Mouse (Mus musculus): ENCODE results near the gene Ankib1. TPM values are rescaled to one million over a fixed set of nuclear protein-coding genes. Genes with fewer than 3 reads are reported as not detected.

The Ankib1 gene
- polyA plus RNA-seq, 1 experiment from 2014 or later, result 3.4 TPM

- peaks cover 20% of the 10 kb centered on the region for H3K4me1 ChIP-seq (replicated peaks)
- no peaks in the 10 kb centered on the region for H3K27me3 ChIP-seq
- H3K27ac ChIP-seq (replicated peaks), result peak overlapping the region; percentile 14; the same call in 1 of the 2 replicates
- peaks cover 30% of the 10 kb centered on the region for H3K36me3 ChIP-seq (replicated peaks)
- H3K9me3 ChIP-seq (replicated peaks), result no peaks in the 10 kb centered on the region
- no peak for ATAC-seq (ENCODE audit: insufficient read depth)
- peak overlapping the region; percentile 99 for H3K4me3 ChIP-seq (replicated peaks)
- WGBS (ENCODE audit: insufficient replicate concordance), result 21% methylated on average over 6 of the region's 6 CpGs
- peak overlapping the region; percentile 85 for H3K4me2 ChIP-seq
- H3K9ac ChIP-seq, result peak overlapping the region; percentile 88
Observed at GRCm38 (mm10) chr5:3646539-3646938, 156.2 kb downstream of the Ankib1 start.

GRCm38 (mm10) chr5:3645326-3645725, 157.4 kb downstream of the Ankib1 start:
- Histone ChIP-seq H3K27me3 (no peaks in the 10 kb centered on the region), H3K36me3 (replicated peaks) (peaks cover 39% of the 10 kb centered on the region), H3K9me3 (replicated peaks) (no peaks in the 10 kb centered on the region), H3K4me2 (peak overlapping the region; percentile 16; the same call in 1 of the 2 replicates), H3K4me1 (replicated peaks) (peaks cover 20% of the 10 kb centered on the region), H3K4me3 (replicated peaks) (no peak overlapping the region), H3K9ac (no peak overlapping the region), H3K27ac (replicated peaks) (no peak overlapping the region)
- 79% methylated on average over 6 of the region's 6 CpGs for WGBS (ENCODE audit: insufficient replicate concordance)
- no peak for ATAC-seq (ENCODE audit: insufficient read depth)

- Histone ChIP-seq H3K27ac (replicated peaks) (no peak overlapping the region), H3K9ac (no peak overlapping the region), H3K9me3 (replicated peaks) (no peaks in the 10 kb centered on the region), H3K36me3 (replicated peaks) (peaks cover 44% of the 10 kb centered on the region), H3K4me2 (no peak overlapping the region), H3K27me3 (no peaks in the 10 kb centered on the region), H3K4me1 (replicated peaks) (peaks cover 20% of the 10 kb centered on the region), H3K4me3 (replicated peaks) (no peak overlapping the region)
- no peak for ATAC-seq (ENCODE audit: insufficient read depth)
- 84% methylated on average over 6 of the region's 6 CpGs for WGBS (ENCODE audit: insufficient replicate concordance)
Observed at GRCm38 (mm10) chr5:3644621-3645020, 158.1 kb downstream of the Ankib1 start.

Small RNA genes lying within 50 kb of the gene (microRNA-seq; reads per million reads assigned to microRNA genes)
- not detected for gene Gm22926
- not detected for gene Gm26238

Other genes with a start within 250 kb of the Ankib1 start
- gene 1700109H08Rik, start 231.4 kb downstream of the Ankib1 start, polyA plus RNA-seq (2015; fragmentation: Nextera tagmentation; extraction: Ambion mirVana), result 1.3 and 1.4 TPM in 2 replicates
- gene Pex1, start 206.9 kb downstream of the Ankib1 start, polyA plus RNA-seq (2015; fragmentation: Nextera tagmentation; extraction: Ambion mirVana), result 4.8 and 5.4 TPM in 2 replicates
- gene Rbm48, start 206.3 kb downstream of the Ankib1 start, polyA plus RNA-seq (2015; fragmentation: Nextera tagmentation; extraction: Ambion mirVana), result 4.9 and 5.6 TPM in 2 replicates
- gene Tmbim7, start 151.7 kb downstream of the Ankib1 start, polyA plus RNA-seq (2015; fragmentation: Nextera tagmentation; extraction: Ambion mirVana), result not detected in 2 replicates
- gene Gatad1, start 145.7 kb downstream of the Ankib1 start, polyA plus RNA-seq (2015; fragmentation: Nextera tagmentation; extraction: Ambion mirVana), result 19.8 and 22.6 TPM in 2 replicates
- gene Krit1, start 259 bp upstream of the Ankib1 start, polyA plus RNA-seq (2015; fragmentation: Nextera tagmentation; extraction: Ambion mirVana), result 17.8 and 18.1 TPM in 2 replicates
- 0.06 TPM in 1 of 2 replicates, not detected in the other for gene Lrrd1, start 42.2 kb upstream of the Ankib1 start, polyA plus RNA-seq (2015; fragmentation: Nextera tagmentation; extraction: Ambion mirVana)
- 3.8 and 4.4 TPM in 2 replicates for gene Mterf1a, start 91.0 kb upstream of the Ankib1 start, polyA plus RNA-seq (2015; fragmentation: Nextera tagmentation; extraction: Ambion mirVana)
- 23.3 and 24.5 TPM in 2 replicates for gene Akap9, start 125.1 kb upstream of the Ankib1 start, polyA plus RNA-seq (2015; fragmentation: Nextera tagmentation; extraction: Ambion mirVana)

Data from liver, embryonic 15.5 days (tissue).